Mouse (Mus musculus) ES-E14 (cell line): Measurements from ENCODE around the gene Wipf1. TPM values are rescaled to one million over a fixed set of nuclear protein-coding genes. Genes with fewer than 3 reads are reported as not detected.

Source experiments
- DNase-seq: peaks from one replicate; pipeline ENCODE4 v3.0.0-alpha.2; 2013; ENCODE audit warnings: low read depth, low spot score
- H3K27ac ChIP-seq: 2 replicates; pipeline ENCODE4 v1.5.1; 2012; ENCODE audit warnings: low read depth, mild to moderate bottlenecking, low read length, moderate library complexity, mixed read lengths; ENCODE audit not compliant: poor library complexity, insufficient read depth, severe bottlenecking
- H3K36me3 ChIP-seq: 2 replicates; pipeline ENCODE4 v1.6.1; 2012; ENCODE audit warnings: mild to moderate bottlenecking, low read length, moderate library complexity, mixed read lengths; ENCODE audit not compliant: control insufficient read depth, poor library complexity, insufficient read depth, severe bottlenecking
- H3K4me1 ChIP-seq, 2 experiments: fragments of 150-350 bp in 1 of 2; sonication (generic) in 1 of 2; 2 replicates each; pipeline ENCODE4 v1.6.1; 2012; ENCODE audit warnings: low read length in 2 of 2, mild to moderate bottlenecking in 1 of 2, mixed read lengths in 1 of 2; ENCODE audit not compliant: control insufficient read depth in 2 of 2, insufficient read depth in 2 of 2, poor library complexity in 1 of 2
- H3K4me3 ChIP-seq, 2 experiments: fragments of 150-350 bp in 1 of 2; sonication (generic) in 1 of 2; 2 replicates each; pipeline ENCODE4 v1.5.1; 2012; ENCODE audit warnings: low read length in 2 of 2, low read depth in 1 of 2, mild to moderate bottlenecking in 1 of 2, mixed read lengths in 1 of 2; ENCODE audit not compliant: insufficient read depth in 1 of 2, poor library complexity in 1 of 2, severe bottlenecking in 1 of 2
- H3K9ac ChIP-seq: 2 replicates; pipeline ENCODE4 v1.6.1; 2012; ENCODE audit warnings: low read depth, mild to moderate bottlenecking, low read length, mixed read lengths; ENCODE audit not compliant: poor library complexity, insufficient read depth, severe bottlenecking
- H3K9me3 ChIP-seq: fragments of 150-350 bp; sonication (generic); 2 replicates; pipeline ENCODE4 v1.6.1; 2012; ENCODE audit warnings: low read depth, mild to moderate bottlenecking, low read length; ENCODE audit not compliant: control insufficient read depth, insufficient read depth
- CHD2 ChIP-seq: IDR thresholded peaks from 2 replicates; pipeline ENCODE4 v1.6.1; 2014; ENCODE audit warnings: mild to moderate bottlenecking, low read depth, low read length, inconsistent platforms
- HCFC1 ChIP-seq: IDR thresholded peaks from 2 replicates; pipeline ENCODE4 v1.6.1; 2012; ENCODE audit warnings: low read length, inconsistent platforms, borderline replicate concordance; ENCODE audit not compliant: insufficient read depth
- MAFK ChIP-seq: IDR thresholded peaks from 2 replicates; pipeline ENCODE4 v1.6.1; 2014; ENCODE audit warnings: mild to moderate bottlenecking, low read depth, low read length, inconsistent platforms; ENCODE audit not compliant: insufficient read depth
- ZC3H11A ChIP-seq: IDR thresholded peaks from 2 replicates; pipeline ENCODE4 v1.6.1; 2012; ENCODE audit warnings: low read depth, mild to moderate bottlenecking, inconsistent platforms, low read length, borderline replicate concordance
- ZNF384 ChIP-seq: IDR thresholded peaks from 2 replicates; pipeline ENCODE4 v1.6.1; 2012; ENCODE audit warnings: low read depth, low read length, inconsistent platforms
- in situ Hi-C, 2 experiments: fragments of 600-800 bp; cut with MboI; formaldehyde crosslinking; loops; one replicate each; pipeline ENCODE4 v1.15.1; 2025; ENCODE audit warnings: low sequenced_read_pairs in 2 of 2, inconsistent platforms in 1 of 2; ENCODE audit not compliant: unreplicated experiment in 2 of 2
- total RNA-seq: library from RNA; depleted of rRNA; stranded (reverse); fragments of 300-350 nt; gene quantifications from 2 replicates; pipeline ENCODE4 v1.2.3, GENCODE M21; 2012

Wipf1 gene
- total RNA-seq, 1 experiment, result 1.2 TPM

DNA sequence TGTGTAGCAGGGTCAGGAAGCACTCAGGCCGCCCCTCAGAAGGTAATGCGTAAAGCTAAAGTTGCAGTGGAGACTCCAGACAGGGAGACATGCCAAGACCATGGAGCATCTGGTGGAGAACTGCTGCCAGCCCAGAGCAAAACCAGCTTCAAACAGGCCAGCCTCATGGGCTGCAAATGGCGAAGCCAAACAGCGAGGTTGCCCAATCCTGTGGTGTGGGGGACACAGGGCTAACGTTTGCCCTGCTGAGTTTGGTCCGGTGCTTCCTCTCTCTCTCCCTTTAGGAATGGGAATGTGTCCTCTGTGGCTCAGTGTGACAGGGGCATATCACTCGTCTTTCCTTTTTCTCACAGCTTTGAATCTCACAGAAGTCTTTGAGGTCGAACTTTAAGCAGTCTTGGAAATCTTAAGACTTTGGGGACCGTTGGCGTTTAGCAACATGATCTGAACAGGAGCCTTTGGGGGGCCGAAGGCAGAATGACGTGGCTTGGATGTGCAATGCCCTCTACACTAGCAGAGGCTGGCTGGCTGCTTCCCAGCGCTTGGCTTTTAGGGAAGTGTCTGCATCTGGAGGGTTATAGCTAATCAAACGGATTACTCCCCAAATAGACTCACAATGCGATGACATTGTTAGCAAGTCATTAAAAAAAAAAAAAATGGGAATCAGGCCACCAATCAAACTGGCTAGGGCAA lies 6.7 kb upstream of the Wipf1 start:
- Histone ChIP-seq H3K36me3 (no peaks in the 10 kb centered on the region), H3K4me3 (no peak overlapping the region), H3K9ac (no peak overlapping the region), H3K4me1 (peaks cover 3% of the 10 kb centered on the region in 2 experiments; a peak in 1 of 4 replicates), H3K9me3 (no peaks in the 10 kb centered on the region), H3K27ac (no peak overlapping the region)
- TF ChIP-seq CHD2 (no peak), HCFC1 (no peak), MAFK (no peak), ZC3H11A (no peak), ZNF384 (no peak)
- DNase-seq, result no peak
- in situ Hi-C loops, result no loop called here

- Histone ChIP-seq H3K9ac (no peak overlapping the region), H3K4me1 (no peaks in the 10 kb centered on the region), H3K4me3 (no peak overlapping the region), H3K9me3 (no peaks in the 10 kb centered on the region), H3K36me3 (no peaks in the 10 kb centered on the region), H3K27ac (no peak overlapping the region)
- TF ChIP-seq CHD2 (no peak), ZNF384 (no peak), ZC3H11A (no peak), HCFC1 (no peak), MAFK (no peak)
- no peak for DNase-seq
- in situ Hi-C loops, result no loop called here
Measured at GRCm38 (mm10) chr2:73534720-73535119, 5.2 kb upstream of the Wipf1 start.

GRCm38 (mm10) chr2:73530487-73530886 lies 953 bp upstream of the Wipf1 start:
- DNase-seq, result no peak
- in situ Hi-C loops, result no loop called here
- no peak overlapping the region for H3K27ac ChIP-seq
- H3K36me3 ChIP-seq, result no peaks in the 10 kb centered on the region
- TF ChIP-seq HCFC1 (no peak), ZNF384 (no peak), ZC3H11A (no peak), MAFK (no peak), CHD2 (no peak)
- no peak overlapping the region for H3K9ac ChIP-seq
- H3K4me1 ChIP-seq, result no peaks in the 10 kb centered on the region
- H3K4me3 ChIP-seq, result no peak overlapping the region
- H3K9me3 ChIP-seq, result no peaks in the 10 kb centered on the region

DNA sequence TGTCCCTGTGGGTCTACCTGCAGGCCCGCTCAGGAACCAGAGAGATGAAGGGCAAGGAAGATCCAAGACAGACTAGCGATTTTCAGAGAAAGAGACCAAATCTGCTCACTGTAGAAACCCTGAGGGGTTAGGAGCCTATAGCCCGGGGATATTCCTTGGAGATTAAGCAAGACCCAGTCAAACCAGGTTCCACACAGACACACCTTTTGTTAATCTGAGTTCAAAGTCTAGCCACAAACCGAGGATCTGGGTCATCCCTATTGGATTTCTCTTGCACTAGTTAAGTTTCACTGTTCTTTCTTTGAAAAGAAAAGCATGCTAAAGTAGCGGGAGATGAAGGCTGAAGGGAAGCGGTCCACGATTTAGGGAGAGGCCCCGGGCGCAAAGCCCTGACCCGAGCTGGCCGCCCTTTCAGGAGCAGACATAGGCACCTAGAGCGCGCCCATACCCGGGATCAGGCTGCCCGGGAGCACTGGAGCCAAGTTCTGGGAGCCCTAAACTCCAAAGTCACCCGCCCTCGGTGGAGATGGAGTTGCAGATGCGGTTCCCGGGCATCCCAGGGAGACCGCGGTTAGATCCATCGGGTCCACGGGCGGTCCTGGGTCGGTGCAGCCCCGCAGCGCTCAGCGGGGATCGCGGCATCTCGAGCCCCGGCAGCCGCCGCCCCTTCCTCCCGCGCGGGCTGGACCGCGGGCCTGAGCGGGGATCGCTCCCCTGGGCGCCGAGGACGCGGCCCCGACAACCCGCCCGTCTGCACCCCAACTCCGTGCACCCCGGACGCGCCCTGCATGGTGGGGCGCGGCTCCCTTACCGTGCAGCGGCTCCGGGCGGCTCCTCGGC lies 798 bp downstream of the Wipf1 start:
- H3K27ac ChIP-seq, result no peak overlapping the region
- no peaks in the 10 kb centered on the region for H3K9me3 ChIP-seq
- peak overlapping the region; percentile 87 for H3K9ac ChIP-seq
- in situ Hi-C loops, result no loop called here
- no peaks in the 10 kb centered on the region for H3K4me1 ChIP-seq
- no peak for TF ChIP-seq ZC3H11A
- TF ChIP-seq ZNF384, result no peak
- TF ChIP-seq HCFC1, result no peak
- TF ChIP-seq MAFK, result no peak
- no peak for TF ChIP-seq CHD2
- no peaks in the 10 kb centered on the region for H3K36me3 ChIP-seq
- DNase-seq, result peak; percentile 24
- H3K4me3 ChIP-seq, result peak overlapping the region; percentile 74 to 92
